Comparison of ENCODE assay signal across 8 mouse cellular contexts in genomic region chr17:85089011-85089410, GRCm38 (mm10). TPM values are rescaled to one million over a fixed set of nuclear protein-coding genes. Genes with fewer than 3 reads are reported as not detected.
A peak's percentile ranks its signal among the peaks of the same experiment; 100 is the strongest.
DNase-seq lines count a peak whose midpoint lies in the region; ATAC-seq lines count a peak whose summit lies in the region.

No protein-coding gene starts in this region.

- H3K4me2 ChIP-seq in embryonic facial prominence, embryonic 15.5 days (replicated peaks): peak overlapping the region; percentile 68
- H3K4me2 ChIP-seq in stomach, embryonic 14.5 days (replicated peaks; ENCODE audit: low read depth, low read length): peak overlapping the region; percentile 76

- peak overlapping the region; percentile 77 for H3K4me3 ChIP-seq in embryonic facial prominence, embryonic 15.5 days (replicated peaks)
- H3K4me3 ChIP-seq in limb, embryonic 10.5 days: peak overlapping the region; percentile 71
- H3K4me3 ChIP-seq in stomach, embryonic 14.5 days (ENCODE audit: low read depth, low read length): peak overlapping the region; percentile 69

- no peak overlapping the region for H3K9ac ChIP-seq in embryonic facial prominence, embryonic 15.5 days
- no peak overlapping the region for H3K9ac ChIP-seq in stomach, embryonic 14.5 days (replicated peaks; ENCODE audit: low read depth, low read length)

- H3K36me3 ChIP-seq in embryonic facial prominence, embryonic 15.5 days: no peaks in the 10 kb centered on the region
- no peaks in the 10 kb centered on the region for H3K36me3 ChIP-seq in limb, embryonic 10.5 days
- no peaks in the 10 kb centered on the region for H3K36me3 ChIP-seq in stomach, embryonic 14.5 days (ENCODE audit: control insufficient read depth, insufficient read depth, low read length)

- no peaks in the 10 kb centered on the region for H3K9me3 ChIP-seq in embryonic facial prominence, embryonic 15.5 days (replicated peaks)
- H3K9me3 ChIP-seq in limb, embryonic 10.5 days (replicated peaks): no peaks in the 10 kb centered on the region
- H3K9me3 ChIP-seq in stomach, embryonic 14.5 days (ENCODE audit: control insufficient read depth, low read depth, low read length): no peaks in the 10 kb centered on the region

- DNase-seq in embryo, embryonic 10 days (ENCODE audit: low spot score): peak; percentile 24
- DNase-seq in embryo, embryonic 9.5 days (ENCODE audit: extremely low spot score): no peak
- peak; percentile 32 for DNase-seq in A20 (ENCODE audit: low read depth, low spot score)
- no peak for DNase-seq in limb, embryonic 10.5 days (ENCODE audit: low spot score)
- no peak for DNase-seq in left cerebral cortex, postnatal 36 days (ENCODE audit: low spot score in 2 of 2)
- DNase-seq in layer of hippocampus, adult 11-12 months (ENCODE audit: low spot score): no peak

- no peaks in the 10 kb centered on the region for H3K27me3 ChIP-seq in embryonic facial prominence, embryonic 15.5 days
- no peaks in the 10 kb centered on the region for H3K27me3 ChIP-seq in limb, embryonic 10.5 days (ENCODE audit: low read depth, poor library complexity, severe bottlenecking)
- no peaks in the 10 kb centered on the region for H3K27me3 ChIP-seq in stomach, embryonic 14.5 days (ENCODE audit: control insufficient read depth, insufficient read depth, low read length)

- 40% methylated on average over 6 of the region's 6 CpGs for WGBS in embryonic facial prominence, embryonic 15.5 days
- 62% methylated on average over 6 of the region's 6 CpGs for WGBS in limb, embryonic 10.5 days
- 43% methylated on average over 6 of the region's 6 CpGs for WGBS in stomach, embryonic 14.5 days

- intact Hi-C loops in left cerebral cortex, postnatal 36 days (cut with DNase I): no loop called here

- no peak overlapping the region for H3K27ac ChIP-seq in embryonic facial prominence, embryonic 15.5 days (replicated peaks)
- no peak overlapping the region for H3K27ac ChIP-seq in limb, embryonic 10.5 days
- no peak overlapping the region for H3K27ac ChIP-seq in stomach, embryonic 14.5 days (ENCODE audit: low read length)

- H3K4me1 ChIP-seq in embryonic facial prominence, embryonic 15.5 days: peaks cover 12% of the 10 kb centered on the region
- peaks cover 20% of the 10 kb centered on the region for H3K4me1 ChIP-seq in limb, embryonic 10.5 days
- peaks cover 8% of the 10 kb centered on the region; the same call in 1 of the 2 replicates for H3K4me1 ChIP-seq in stomach, embryonic 14.5 days (ENCODE audit: control insufficient read depth, insufficient read depth, low read length)

- no peak for ATAC-seq in embryonic facial prominence, embryonic 15.5 days (ENCODE audit: insufficient number of reproducible peaks, low FRiP score, low TSS enrichment, low read depth)
- no peak for ATAC-seq in stomach, embryonic 14.5 days (ENCODE audit: insufficient number of reproducible peaks, insufficient read depth, low FRiP score, low read depth)

RNA-seq across cellular contexts. Expression of gene Prepl, which starts 1.0 kb away (rescaled TPM):
- polyA plus RNA-seq in embryonic facial prominence, embryonic 15.5 days (2015; fragmentation: Nextera tagmentation; extraction: Ambion mirVana): 31.9 and 35.4 TPM in 2 replicates
- polyA plus RNA-seq in limb, embryonic 10.5 days (2016; fragmentation: Nextera tagmentation; extraction: Ambion mirVana): 26.6 and 28.4 TPM in 2 replicates
- 31.7 and 36.5 TPM in 2 replicates for polyA plus RNA-seq in stomach, embryonic 14.5 days (2014; fragmentation: Nextera tagmentation; extraction: Ambion mirVana)
- 100 to 1,000 TPM; 358 to 385 TPM for total RNA-seq in left cerebral cortex, postnatal 36 days (2021)

RNA-seq across cellular contexts. Expression of gene Camkmt, which starts 1.3 kb away (rescaled TPM):
- polyA plus RNA-seq in embryonic facial prominence, embryonic 15.5 days (2015; fragmentation: Nextera tagmentation; extraction: Ambion mirVana): 11.0 and 12.8 TPM in 2 replicates
- polyA plus RNA-seq in limb, embryonic 10.5 days (2016; fragmentation: Nextera tagmentation; extraction: Ambion mirVana): 9.8 and 11.4 TPM in 2 replicates
- 14.1 and 17.8 TPM in 2 replicates for polyA plus RNA-seq in stomach, embryonic 14.5 days (2014; fragmentation: Nextera tagmentation; extraction: Ambion mirVana)
- 1 to 10 TPM; 9.5 to 10.0 TPM for total RNA-seq in left cerebral cortex, postnatal 36 days (2021)

Comparison
In these comparisons a context has a peak if more than half of its experiments do, and no peak if none do; other contexts are left out.
1. DNase-seq: peak in embryo, embryonic 10 days (single experiment) and A20 (single experiment); none in embryo, embryonic 9.5 days (single experiment), limb, embryonic 10.5 days (single experiment), left cerebral cortex, postnatal 36 days (0 of 2) and layer of hippocampus, adult 11-12 months (single experiment).
2. Peak in every context shown above with its lines, with median percentiles within 50 percentile points of each other: H3K4me3 ChIP-seq.